Mouse (Mus musculus) midbrain, embryonic 16.5 days (tissue): ENCODE data around the gene Ufc1. TPM values are rescaled to one million over a fixed set of nuclear protein-coding genes. Genes with fewer than 3 reads are reported as not detected.
"Not testable (repeated sequence)": the region's sequence is repeated elsewhere in the genome, so short reads cannot be mapped to it uniquely, and the experiment has no call there.

Experiments
- ATAC-seq: fragments of 200-750 bp; cut with Nextera tagmentation; 2 replicates; pipeline ENCODE4 v1.8.0; 2017; ENCODE audit warnings: moderate TSS enrichment
- H3K27ac ChIP-seq: fragments of 300-500 bp; sonication (generic); 2 replicates; pipeline ENCODE4 v1.5.1; 2014; ENCODE audit warnings: mild to moderate bottlenecking, low read length, mixed read lengths
- H3K27me3 ChIP-seq: fragments of 300-500 bp; sonication (generic); 2 replicates; pipeline ENCODE4 v1.6.1; 2014; ENCODE audit warnings: low read depth, low read length, mixed read lengths; ENCODE audit not compliant: control insufficient read depth, insufficient read depth
- H3K36me3 ChIP-seq: fragments of 300-500 bp; sonication (generic); 2 replicates; pipeline ENCODE4 v1.6.1; 2014; ENCODE audit warnings: mild to moderate bottlenecking, low read length, moderate library complexity, mixed read lengths; ENCODE audit not compliant: control insufficient read depth, insufficient read depth
- H3K4me1 ChIP-seq: fragments of 300-500 bp; sonication (generic); 2 replicates; pipeline ENCODE4 v1.6.1; 2014; ENCODE audit warnings: mild to moderate bottlenecking, low read length, mixed read lengths; ENCODE audit not compliant: control insufficient read depth, insufficient read depth
- H3K4me2 ChIP-seq: fragments of 300-500 bp; sonication (generic); 2 replicates; pipeline ENCODE4 v1.6.1; 2014; ENCODE audit warnings: mild to moderate bottlenecking, low read length, mixed read lengths
- H3K4me3 ChIP-seq: fragments of 300-500 bp; sonication (generic); 2 replicates; pipeline ENCODE4 v1.5.1; 2014; ENCODE audit warnings: low read depth, mild to moderate bottlenecking, low read length, moderate library complexity, mixed read lengths
- H3K9ac ChIP-seq: fragments of 300-500 bp; sonication (generic); 2 replicates; pipeline ENCODE4 v1.6.1; 2014; ENCODE audit warnings: low read depth, low read length, mixed read lengths
- H3K9me3 ChIP-seq: fragments of 300-500 bp; sonication (generic); replicated peaks from 2 replicates; pipeline ENCODE4 v1.6.1; 2014; ENCODE audit warnings: mild to moderate bottlenecking, low read length, mixed read lengths; ENCODE audit not compliant: control insufficient read depth, poor library complexity, severe bottlenecking
- WGBS: fragments of 180-500 bp; shearing (Covaris S2); extraction: QIAGEN DNeasy Blood & Tissue Kit; methylation state at CpG from one replicate; pipeline ENCODE4 v1.1.7; 2014; 5-methylcytosine and 5-hydroxymethylcytosine counted together
- polyA plus RNA-seq: library from polyadenylated mRNA; unstranded; fragments of >200 nt; fragmentation: Nextera tagmentation; extraction: Ambion mirVana; gene quantifications from 2 replicates; pipeline ENCODE4 v1.2.1, GENCODE M21; 2015

Ufc1 gene
- polyA plus RNA-seq, 1 experiment from 2014 or later = 116 TPM

DNA sequence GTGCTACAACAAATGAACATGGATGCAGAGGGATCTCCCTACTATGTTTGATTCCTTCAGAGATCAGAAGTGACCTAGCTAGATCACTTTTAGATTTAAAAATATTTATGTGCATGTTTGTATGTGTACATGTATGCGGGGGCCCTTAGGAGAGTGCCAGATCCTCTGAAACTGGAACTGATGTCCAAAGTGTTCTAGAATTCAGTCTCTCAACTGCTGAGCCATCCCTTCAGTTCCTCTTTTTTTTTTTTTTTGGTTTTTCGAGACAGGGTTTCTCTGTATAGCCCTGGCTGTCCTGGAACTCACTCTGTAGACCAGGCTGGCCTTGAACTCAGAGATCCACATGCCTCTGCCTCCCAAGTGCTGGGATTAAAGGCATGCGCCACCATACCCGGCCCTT, 31.8 kb upstream of the Ufc1 start:
- not testable (repeated sequence) for H3K27ac ChIP-seq, ATAC-seq, H3K27me3 ChIP-seq, H3K4me2 ChIP-seq, H3K36me3 ChIP-seq, H3K9ac ChIP-seq, H3K4me3 ChIP-seq, H3K9me3 ChIP-seq
- 88% methylated on average over 4 of the region's 4 CpGs for WGBS
- peaks cover 29% of the 10 kb centered on the region for H3K4me1 ChIP-seq

GRCm38 (mm10) chr1:171325571-171325970, 30.7 kb upstream of the Ufc1 start:
- Histone ChIP-seq H3K27ac (no peak overlapping the region), H3K4me1 (peaks cover 21% of the 10 kb centered on the region), H3K9me3 (no peaks in the 10 kb centered on the region), H3K4me3 (no peak overlapping the region), H3K36me3 (no peaks in the 10 kb centered on the region), H3K9ac (no peak overlapping the region), H3K4me2 (no peak overlapping the region), H3K27me3 (no peaks in the 10 kb centered on the region)
- WGBS = 86% methylated on average over 2 of the region's 2 CpGs
- no peak for ATAC-seq

- 86% methylated on average over 1 of the region's 1 CpGs for WGBS
- ATAC-seq = peak; percentile 55; the same call in 1 of the 2 replicates
Observed at GRCm38 (mm10) chr1:171322012-171322411, 27.2 kb upstream of the Ufc1 start.

GRCm38 (mm10) chr1:171321415-171321814, 26.6 kb upstream of the Ufc1 start:
- Histone ChIP-seq H3K4me1 (peaks cover 2% of the 10 kb centered on the region; the same call in 1 of the 2 replicates), H3K4me2 (no peak overlapping the region), H3K36me3 (no peaks in the 10 kb centered on the region), H3K27me3 (no peaks in the 10 kb centered on the region), H3K9ac (no peak overlapping the region), H3K9me3 (no peaks in the 10 kb centered on the region), H3K4me3 (no peak overlapping the region), H3K27ac (no peak overlapping the region)
- no peak for ATAC-seq

More at GRCm38 (mm10) chr1:171322012-171322411, 27.2 kb upstream of the Ufc1 start:
- Histone ChIP-seq H3K4me1 (peaks cover 4% of the 10 kb centered on the region), H3K36me3 (no peaks in the 10 kb centered on the region), H3K4me3 (no peak overlapping the region), H3K27ac (no peak overlapping the region), H3K9ac (no peak overlapping the region), H3K27me3 (no peaks in the 10 kb centered on the region), H3K4me2 (no peak overlapping the region), H3K9me3 (no peaks in the 10 kb centered on the region)

- Histone ChIP-seq H3K4me3 (no peak overlapping the region), H3K27ac (no peak overlapping the region), H3K4me1 (no peaks in the 10 kb centered on the region), H3K36me3 (no peaks in the 10 kb centered on the region), H3K9me3 (no peaks in the 10 kb centered on the region), H3K4me2 (no peak overlapping the region), H3K27me3 (no peaks in the 10 kb centered on the region), H3K9ac (no peak overlapping the region)
- WGBS = 16% methylated on average over 5 of the region's 5 CpGs
- no peak for ATAC-seq
Observed at GRCm38 (mm10) chr1:171320151-171320550, 25.3 kb upstream of the Ufc1 start.

DNA sequence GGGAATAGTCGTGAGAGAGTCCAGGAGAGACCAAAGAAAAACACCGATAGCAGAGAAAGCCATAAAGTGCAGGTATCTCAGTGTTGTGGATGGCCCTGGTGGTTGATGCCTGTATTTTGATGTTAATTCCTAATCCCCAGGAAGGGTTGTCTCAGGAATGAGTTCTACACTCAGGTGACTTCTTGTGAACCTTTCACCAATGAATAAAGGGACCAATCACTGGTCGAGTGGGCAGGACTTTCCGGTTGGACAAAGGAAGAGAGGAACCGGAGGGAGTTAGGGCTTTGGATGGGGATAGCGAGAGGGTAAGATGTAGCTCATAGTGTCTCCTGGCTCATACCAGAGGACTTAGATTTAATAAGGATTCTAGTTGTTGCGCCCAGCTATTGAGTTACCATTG, 24.9 kb upstream of the Ufc1 start:
- no peaks in the 10 kb centered on the region for H3K27me3 ChIP-seq
- no peaks in the 10 kb centered on the region for H3K4me1 ChIP-seq
- H3K4me2 ChIP-seq = no peak overlapping the region
- WGBS = 6% methylated on average over 7 of the region's 7 CpGs
- H3K9ac ChIP-seq = no peak overlapping the region
- no peaks in the 10 kb centered on the region for H3K9me3 ChIP-seq
- H3K27ac ChIP-seq = no peak overlapping the region
- H3K36me3 ChIP-seq = no peaks in the 10 kb centered on the region
- H3K4me3 ChIP-seq = no peak overlapping the region
- ATAC-seq = no peak

- 65% methylated on average over 2 of the region's 2 CpGs for WGBS
- no peak overlapping the region for H3K4me3 ChIP-seq
- H3K27me3 ChIP-seq = no peaks in the 10 kb centered on the region
- H3K9ac ChIP-seq = no peak overlapping the region
- no peaks in the 10 kb centered on the region for H3K36me3 ChIP-seq
- H3K27ac ChIP-seq = no peak overlapping the region
- H3K4me2 ChIP-seq = no peak overlapping the region
- no peaks in the 10 kb centered on the region for H3K4me1 ChIP-seq
- no peak for ATAC-seq
- no peaks in the 10 kb centered on the region for H3K9me3 ChIP-seq
Observed at GRCm38 (mm10) chr1:171309321-171309720, 14.5 kb upstream of the Ufc1 start.

DNA sequence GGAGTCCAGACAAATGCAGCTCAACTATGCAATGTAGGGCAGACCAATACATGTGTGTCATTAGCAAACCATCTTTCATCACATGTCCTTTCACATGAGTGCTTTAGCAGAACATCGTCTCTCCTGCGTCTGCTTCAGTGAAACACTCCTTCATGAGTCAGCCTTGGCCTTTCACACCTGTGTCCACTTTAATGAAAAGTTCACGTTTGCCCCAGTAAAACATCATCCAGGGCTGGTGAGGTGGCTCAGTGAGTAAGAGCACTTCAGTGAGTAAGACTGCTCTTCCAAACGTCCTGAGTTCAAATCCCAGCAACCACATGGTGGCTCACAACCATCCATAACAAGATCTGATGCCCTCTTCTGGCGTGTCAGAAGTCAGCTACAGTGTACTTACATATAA, 11.3 kb upstream of the Ufc1 start:
- not testable (repeated sequence) for H3K9me3 ChIP-seq, H3K36me3 ChIP-seq, H3K4me3 ChIP-seq, H3K9ac ChIP-seq, H3K27me3 ChIP-seq, ATAC-seq, H3K4me2 ChIP-seq, H3K27ac ChIP-seq, H3K4me1 ChIP-seq
- 68% methylated on average over 5 of the region's 5 CpGs for WGBS

- Histone ChIP-seq H3K9ac (no peak overlapping the region), H3K9me3 (no peaks in the 10 kb centered on the region), H3K36me3 (no peaks in the 10 kb centered on the region), H3K4me1 (peaks cover 11% of the 10 kb centered on the region), H3K4me2 (no peak overlapping the region), H3K4me3 (no peak overlapping the region), H3K27me3 (peaks cover 11% of the 10 kb centered on the region), H3K27ac (no peak overlapping the region)
- whole genome bisulfite sequencing = 67% methylated on average over 3 of the region's 3 CpGs
- no peak for ATAC-seq
Observed at GRCm38 (mm10) chr1:171298226-171298625, 3.4 kb upstream of the Ufc1 start.

DNA sequence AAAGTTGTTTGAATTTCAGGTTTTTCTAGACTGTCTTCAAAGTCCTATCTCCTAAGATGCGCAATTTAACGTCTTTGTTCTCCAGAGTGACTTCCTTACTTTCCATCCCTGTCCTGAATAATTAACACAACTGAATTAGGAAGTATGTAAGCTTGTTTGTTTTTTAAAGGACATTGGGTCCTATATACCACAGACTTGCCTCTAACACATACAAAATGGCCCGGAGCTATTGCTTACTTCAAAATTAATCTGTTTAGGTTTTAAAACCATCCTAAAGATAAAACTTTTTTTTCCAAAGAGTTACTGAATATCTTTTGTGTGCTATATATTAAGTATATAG, 209 bp upstream of the Ufc1 start:
- H3K4me1 ChIP-seq = peaks cover 12% of the 10 kb centered on the region
- peak overlapping the region; percentile 94 for H3K27ac ChIP-seq
- peaks cover 11% of the 10 kb centered on the region for H3K27me3 ChIP-seq
- H3K36me3 ChIP-seq = no peaks in the 10 kb centered on the region
- no peaks in the 10 kb centered on the region for H3K9me3 ChIP-seq
- H3K4me2 ChIP-seq = peak overlapping the region; percentile 59
- 15% methylated on average over 3 of the region's 3 CpGs for WGBS
- peak overlapping the region; percentile 68 for H3K4me3 ChIP-seq
- peak; percentile 33 for ATAC-seq
- H3K9ac ChIP-seq = peak overlapping the region; percentile 77; the same call in 1 of the 2 replicates
